Mouse (Mus musculus) MEL (cell line): Measurements from ENCODE around the gene Sbk1. TPM values are rescaled to one million over a fixed set of nuclear protein-coding genes. Genes with fewer than 3 reads are reported as not detected.

Source experiments
- DNase-seq: peaks from one replicate; pipeline ENCODE4 v3.0.0; 2011; ENCODE audit warnings: low read depth, low spot score
- H3K27ac ChIP-seq: 2 replicates; pipeline ENCODE4 v1.5.1; 2012; ENCODE audit warnings: low read depth, mild to moderate bottlenecking, control low read depth, low read length, moderate library complexity; ENCODE audit not compliant: control insufficient read depth
- H3K27me3 ChIP-seq, 2 experiments: fragments of 150-350 bp in 1 of 2; sonication (generic) in 1 of 2; 2 replicates each; pipeline ENCODE4 v1.6.1; 2012; ENCODE audit warnings: low read length in 2 of 2, mild to moderate bottlenecking in 2 of 2, improper control_type of control experiment in 1 of 2, moderate library complexity in 1 of 2; ENCODE audit not compliant: insufficient read depth in 2 of 2, control insufficient read depth in 1 of 2
- H3K36me3 ChIP-seq, 2 experiments: 2 replicates each; pipeline ENCODE4 v1.6.1; 2012 to 2014; ENCODE audit warnings: low read length in 2 of 2, improper control_type of control experiment in 1 of 2, inconsistent platforms in 1 of 2, mild to moderate bottlenecking in 1 of 2; ENCODE audit not compliant: insufficient read depth in 2 of 2, control insufficient read depth in 1 of 2
- H3K4me1 ChIP-seq, 2 experiments: fragments of 150-350 bp in 1 of 2; sonication (generic) in 1 of 2; 2 replicates each; pipeline ENCODE4 v1.6.1; 2012; ENCODE audit warnings: low read length in 2 of 2, improper control_type of control experiment in 1 of 2, mild to moderate bottlenecking in 1 of 2; ENCODE audit not compliant: insufficient read depth in 2 of 2, control insufficient read depth in 1 of 2
- H3K4me3 ChIP-seq, 2 experiments: fragments of 150-350 bp in 1 of 2; sonication (generic) in 1 of 2; 2 replicates each; pipeline ENCODE4 v1.5.1; 2012; ENCODE audit warnings: low read depth in 2 of 2, low read length in 2 of 2, mild to moderate bottlenecking in 2 of 2, moderate library complexity in 2 of 2, control low read depth in 1 of 2, improper control_type of control experiment in 1 of 2; ENCODE audit not compliant: control insufficient read depth in 1 of 2, insufficient read depth in 1 of 2
- H3K79me2 ChIP-seq: 2 replicates; pipeline ENCODE4 v1.6.1; 2012; ENCODE audit warnings: mild to moderate bottlenecking, low read length, moderate library complexity; ENCODE audit not compliant: control insufficient read depth, poor library complexity, insufficient read depth
- H3K9ac ChIP-seq: 2 replicates; pipeline ENCODE4 v1.6.1; 2012; ENCODE audit warnings: low read depth, mild to moderate bottlenecking, control low read depth, low read length, moderate library complexity; ENCODE audit not compliant: control insufficient read depth, poor library complexity, severe bottlenecking
- H3K9me3 ChIP-seq: fragments of 150-350 bp; sonication (generic); replicated peaks from 2 replicates; pipeline ENCODE4 v1.6.1; 2012; ENCODE audit warnings: mild to moderate bottlenecking, low read length, improper control_type of control experiment, moderate library complexity; ENCODE audit not compliant: insufficient read depth
- BHLHE40 ChIP-seq: IDR thresholded peaks from 2 replicates; pipeline ENCODE4 v1.6.1; 2012; ENCODE audit warnings: low read depth, mild to moderate bottlenecking, inconsistent platforms, low read length, improper control_type of control experiment, borderline replicate concordance
- CTCF ChIP-seq, 3 experiments: IDR thresholded peaks in 2 of 3; conservative IDR thresholded peaks in 1 of 3; 2 replicates each; pipeline ENCODE4 v1.5.1; 2011 to 2012; ENCODE audit warnings: low read length in 3 of 3, low read depth in 2 of 3, mild to moderate bottlenecking in 2 of 3, improper control_type of control experiment in 1 of 3, inconsistent platforms in 1 of 3, mixed read lengths in 1 of 3, moderate library complexity in 1 of 3; ENCODE audit not compliant: control insufficient read depth in 1 of 3, insufficient read depth in 1 of 3, poor library complexity in 1 of 3, severe bottlenecking in 1 of 3
- E2F4 ChIP-seq: IDR thresholded peaks from 2 replicates; pipeline ENCODE4 v1.6.1; 2011; ENCODE audit warnings: low read depth, low read length, improper control_type of control experiment, borderline replicate concordance
- GABPA ChIP-seq: IDR thresholded peaks from 2 replicates; pipeline ENCODE4 v1.6.1; 2012; ENCODE audit warnings: low read depth, mild to moderate bottlenecking, inconsistent platforms, low read length, improper control_type of control experiment, moderate library complexity
- HCFC1 ChIP-seq: IDR thresholded peaks from 2 replicates; pipeline ENCODE4 v1.6.1; 2012; ENCODE audit warnings: low read depth, mild to moderate bottlenecking, inconsistent platforms, low read length, improper control_type of control experiment, moderate library complexity
- KAT2A ChIP-seq: conservative IDR thresholded peaks from 2 replicates; pipeline ENCODE4 v1.6.1; 2012; ENCODE audit warnings: low read depth, low read length, improper control_type of control experiment, inconsistent platforms
- MAFK ChIP-seq: IDR thresholded peaks from 2 replicates; pipeline ENCODE4 v1.6.1; 2011; ENCODE audit warnings: low read depth, mild to moderate bottlenecking, low read length, improper control_type of control experiment, borderline replicate concordance
- MAX ChIP-seq: IDR thresholded peaks from 2 replicates; pipeline ENCODE4 v1.6.1; 2011; ENCODE audit warnings: low read length, improper control_type of control experiment
- MAZ ChIP-seq: IDR thresholded peaks from 2 replicates; pipeline ENCODE4 v1.6.1; 2012; ENCODE audit warnings: low read depth, mild to moderate bottlenecking, inconsistent platforms, low read length, improper control_type of control experiment
- MXI1 ChIP-seq: IDR thresholded peaks from 2 replicates; pipeline ENCODE4 v1.6.1; 2011; ENCODE audit warnings: mild to moderate bottlenecking, low read depth, low read length, improper control_type of control experiment
- MYC ChIP-seq: IDR thresholded peaks from 2 replicates; pipeline ENCODE4 v1.6.1; 2011; ENCODE audit warnings: low read depth, mild to moderate bottlenecking, low read length, improper control_type of control experiment, moderate library complexity
- NELFE ChIP-seq: IDR thresholded peaks from 2 replicates; pipeline ENCODE4 v1.6.1; 2011; ENCODE audit warnings: low read depth, low read length, improper control_type of control experiment
- POLR2A ChIP-seq, 2 experiments: IDR thresholded peaks; 2 replicates each; pipeline ENCODE4 v1.6.1; 2011 to 2012; ENCODE audit warnings: low read length in 2 of 2, mild to moderate bottlenecking in 2 of 2, control low read depth in 1 of 2, improper control_type of control experiment in 1 of 2, low read depth in 1 of 2, moderate library complexity in 1 of 2; ENCODE audit not compliant: control insufficient read depth in 1 of 2, insufficient read depth in 1 of 2, poor library complexity in 1 of 2
- POLR2AphosphoS2 ChIP-seq: IDR thresholded peaks from 2 replicates; pipeline ENCODE4 v1.6.1; 2011; ENCODE audit warnings: low read length, improper control_type of control experiment
- RAD21 ChIP-seq: IDR thresholded peaks from 2 replicates; pipeline ENCODE4 v1.6.1; 2011; ENCODE audit warnings: mild to moderate bottlenecking, low read depth, low read length, improper control_type of control experiment
- RCOR1 ChIP-seq: IDR thresholded peaks from 2 replicates; pipeline ENCODE4 v1.6.1; 2012; ENCODE audit warnings: low read depth, mild to moderate bottlenecking, inconsistent platforms, low read length, improper control_type of control experiment
- SMC3 ChIP-seq: IDR thresholded peaks from 2 replicates; pipeline ENCODE4 v1.6.1; 2011; ENCODE audit warnings: low read depth, low read length, improper control_type of control experiment
- TBP ChIP-seq: IDR thresholded peaks from 2 replicates; pipeline ENCODE4 v1.8.0; 2011; ENCODE audit warnings: low read depth, low read length, improper control_type of control experiment
- ZC3H11A ChIP-seq: IDR thresholded peaks from 2 replicates; pipeline ENCODE4 v1.6.1; 2012; ENCODE audit warnings: low read depth, mild to moderate bottlenecking, inconsistent platforms, low read length, improper control_type of control experiment
- ZNF384 ChIP-seq: IDR thresholded peaks from 2 replicates; pipeline ENCODE4 v1.6.1; 2012; ENCODE audit warnings: low read depth, mild to moderate bottlenecking, inconsistent platforms, low read length, improper control_type of control experiment
- polyA plus RNA-seq, 2 experiments: library from polyadenylated mRNA; stranded (reverse) in 1 of 2; unstranded in 1 of 2; fragments of >175 nt in 1 of 2; fragments of >200 nt in 1 of 2; gene quantifications; 2 replicates each; pipeline versions ENCODE4 v1.2.1 to v1.2.4; 2012; ENCODE audit warnings: low replicate concordance in 2 of 2, low read depth in 1 of 2; ENCODE audit not compliant: insufficient read length in 2 of 2, insufficient read depth in 1 of 2, missing spikeins in 1 of 2
- total RNA-seq: library from RNA; depleted of rRNA; stranded (reverse); fragments of 300-350 nt; gene quantifications from 2 replicates; pipeline ENCODE4 v1.2.3, GENCODE M21; 2012

Sbk1 gene
- total and polyA plus RNA-seq, 3 experiments, result 3.9 to 5.4 TPM; not detected in 1

- Histone ChIP-seq H3K9ac (peak overlapping the region; percentile 72), H3K9me3 (no peaks in the 10 kb centered on the region)
- TF ChIP-seq ZNF384 (no peak), MXI1 (0 out of 2 replicates have a peak, but pooled peaks have one; percentile 16)
- TF ChIP-seq, all 39 proteins: peak for 1
- Histone ChIP-seq H3K4me3 (peak overlapping the region; percentile 61 to 68), H3K79me2 (peaks cover 3% of the 10 kb centered on the region; the same call in 1 of the 2 replicates), H3K4me1 (peaks cover 0 to 11% of the 10 kb centered on the region in 2 experiments; a peak in 2 of 4 replicates), H3K27ac (no peak overlapping the region), H3K36me3 (peaks cover 0 to 5% of the 10 kb centered on the region in 2 experiments; a peak in 2 of 4 replicates), H3K27me3 (peaks cover 7 to 11% of the 10 kb centered on the region in 2 experiments)
- DNase-seq, result peak; percentile 54
Measured at GRCm38 (mm10) chr7:126272770-126273311, 422 bp downstream of the Sbk1 start.

DNA sequence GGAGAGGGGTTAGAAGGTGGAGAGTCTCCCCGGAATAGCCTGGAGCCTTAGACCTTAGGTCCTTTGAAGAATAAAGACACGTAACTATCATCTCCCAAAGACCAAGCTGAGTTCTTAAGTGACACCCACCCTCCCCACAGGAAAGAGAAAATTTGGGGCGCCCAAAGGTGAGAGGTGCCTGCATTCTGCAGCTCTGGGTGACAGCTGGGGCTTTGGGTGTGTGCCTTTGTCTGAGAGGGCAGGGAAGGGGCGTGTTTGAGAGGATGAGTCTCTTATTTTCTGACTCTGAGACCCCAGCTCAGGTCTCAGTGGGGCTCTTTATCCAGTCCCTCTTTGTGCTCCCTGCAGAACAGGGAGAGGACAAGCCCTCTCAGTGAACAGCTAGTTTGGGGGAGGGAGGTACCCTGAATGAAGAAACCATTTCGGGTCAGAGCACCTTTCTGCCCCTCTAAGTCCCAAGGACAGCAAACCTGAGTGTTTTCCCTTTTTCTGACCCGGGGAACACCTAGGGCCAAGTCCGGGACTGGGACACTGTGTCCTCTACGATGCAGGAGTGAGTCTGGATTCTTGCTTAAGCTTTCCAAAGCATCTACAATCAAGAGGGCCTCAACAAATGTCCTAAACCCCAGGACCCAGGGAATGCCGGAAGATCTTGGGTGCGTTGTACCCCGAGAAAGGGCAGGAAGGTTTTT lies 1.1 kb downstream of the Sbk1 start:
- peaks cover 7 to 11% of the 10 kb centered on the region in 2 experiments for H3K27me3 ChIP-seq
- DNase-seq, result peak; percentile 13
- H3K4me3 ChIP-seq, result peak overlapping the region; percentile 61 to 68
- no peak overlapping the region for H3K27ac ChIP-seq
- peaks cover 3% of the 10 kb centered on the region; the same call in 1 of the 2 replicates for H3K79me2 ChIP-seq
- H3K4me1 ChIP-seq, result peaks cover 0 to 11% of the 10 kb centered on the region in 2 experiments; a peak in 2 of 4 replicates
- H3K36me3 ChIP-seq, result peaks cover 0 to 5% of the 10 kb centered on the region in 2 experiments; a peak in 2 of 4 replicates
- no peak for TF ChIP-seq RCOR1
- no peak for TF ChIP-seq MYC
- no peak for TF ChIP-seq POLR2AphosphoS2
- no peak for TF ChIP-seq MAX
- no peak for TF ChIP-seq NELFE
- no peak for TF ChIP-seq E2F4
- TF ChIP-seq RAD21, result no peak
- no peak for TF ChIP-seq HCFC1
- no peak for TF ChIP-seq BHLHE40
- no peak for TF ChIP-seq POLR2A (IDR thresholded peaks at IDR 0.05; ENCODE audit: control insufficient read depth in 1 of 2, insufficient read depth in 1 of 2, low read depth in 1 of 2, low read length in 2 of 2, poor library complexity in 1 of 2)
- TF ChIP-seq MAFK, result no peak
- no peak for TF ChIP-seq TBP
- TF ChIP-seq MAZ, result no peak
- TF ChIP-seq SMC3, result no peak
- no peak for TF ChIP-seq GABPA
- no peak for TF ChIP-seq KAT2A
- no peak for TF ChIP-seq CTCF (IDR thresholded peaks at IDR 0.05 in 2 of 3, conservative IDR thresholded peaks at IDR 0.05 in 1 of 3; ENCODE audit: control insufficient read depth in 1 of 3, insufficient read depth in 1 of 3, low read depth in 2 of 3, low read length in 3 of 3, poor library complexity in 1 of 3, severe bottlenecking in 1 of 3)
- no peak for TF ChIP-seq ZC3H11A
- H3K9me3 ChIP-seq, result no peaks in the 10 kb centered on the region
- H3K9ac ChIP-seq, result peak overlapping the region; percentile 72
